Mouse (Mus musculus) liver, embryonic 11.5 days (tissue): ENCODE measurements around the gene Mapk7. TPM values are rescaled to one million over a fixed set of nuclear protein-coding genes. Genes with fewer than 3 reads are reported as not detected.

Experiments used
- ATAC-seq: fragments of 200-750 bp; cut with Nextera tagmentation; replicated peaks from 2 replicates; pipeline ENCODE4 v1.8.0; 2017; ENCODE audit warnings: moderate number of reproducible peaks, mild to moderate bottlenecking, moderate TSS enrichment, moderate library complexity; ENCODE audit not compliant: low FRiP score
- DNase-seq: peaks from one replicate; pipeline ENCODE4 v3.0.0-alpha.2; 2017; ENCODE audit warnings: low spot score
- H3K27ac ChIP-seq: fragments of 300-500 bp; sonication (generic); 2 replicates; pipeline ENCODE4 v1.5.1; 2014; ENCODE audit warnings: mild to moderate bottlenecking, low read depth, low read length, control low read depth
- H3K27me3 ChIP-seq: fragments of 300-500 bp; sonication (generic); replicated peaks from 2 replicates; pipeline ENCODE4 v1.6.1; 2014; ENCODE audit warnings: low read length, mixed read lengths; ENCODE audit not compliant: control insufficient read depth, insufficient read depth
- H3K36me3 ChIP-seq: fragments of 300-500 bp; sonication (generic); 2 replicates; pipeline ENCODE4 v1.6.1; 2014; ENCODE audit warnings: mild to moderate bottlenecking, low read length, moderate library complexity, mixed read lengths; ENCODE audit not compliant: control insufficient read depth, insufficient read depth
- H3K4me1 ChIP-seq: fragments of 300-500 bp; sonication (generic); replicated peaks from 2 replicates; pipeline ENCODE4 v1.6.1; 2014; ENCODE audit warnings: low read length, mixed read lengths; ENCODE audit not compliant: control insufficient read depth, insufficient read depth
- H3K4me2 ChIP-seq: fragments of 300-500 bp; sonication (generic); 2 replicates; pipeline ENCODE4 v1.6.1; 2014; ENCODE audit warnings: mild to moderate bottlenecking, control low read depth, moderate library complexity
- H3K4me3 ChIP-seq: fragments of 300-500 bp; sonication (generic); 2 replicates; pipeline ENCODE4 v1.5.1; 2014; ENCODE audit warnings: low read depth, low read length, control low read depth
- H3K9ac ChIP-seq: fragments of 300-500 bp; sonication (generic); 2 replicates; pipeline ENCODE4 v1.6.1; 2014; ENCODE audit warnings: low read depth, low read length, control low read depth
- H3K9me3 ChIP-seq: fragments of 300-500 bp; sonication (generic); 2 replicates; pipeline ENCODE4 v1.6.1; 2016; ENCODE audit warnings: low read length, inconsistent platforms, mixed read lengths; ENCODE audit not compliant: control insufficient read depth
- WGBS: fragments of 180-500 bp; shearing (Covaris S2); extraction: QIAGEN DNeasy Blood & Tissue Kit; methylation state at CpG from one replicate; pipeline ENCODE4 v1.1.7; 2014; 5-methylcytosine and 5-hydroxymethylcytosine counted together
- polyA plus RNA-seq: library from polyadenylated mRNA; unstranded; fragments of >200 nt; fragmentation: Nextera tagmentation; extraction: Ambion mirVana; gene quantifications from 2 replicates; pipeline ENCODE4 v1.2.1, GENCODE M21; 2014

Mapk7 gene
- polyA plus RNA-seq, 1 experiment from 2014 or later = 27.6 TPM

DNA sequence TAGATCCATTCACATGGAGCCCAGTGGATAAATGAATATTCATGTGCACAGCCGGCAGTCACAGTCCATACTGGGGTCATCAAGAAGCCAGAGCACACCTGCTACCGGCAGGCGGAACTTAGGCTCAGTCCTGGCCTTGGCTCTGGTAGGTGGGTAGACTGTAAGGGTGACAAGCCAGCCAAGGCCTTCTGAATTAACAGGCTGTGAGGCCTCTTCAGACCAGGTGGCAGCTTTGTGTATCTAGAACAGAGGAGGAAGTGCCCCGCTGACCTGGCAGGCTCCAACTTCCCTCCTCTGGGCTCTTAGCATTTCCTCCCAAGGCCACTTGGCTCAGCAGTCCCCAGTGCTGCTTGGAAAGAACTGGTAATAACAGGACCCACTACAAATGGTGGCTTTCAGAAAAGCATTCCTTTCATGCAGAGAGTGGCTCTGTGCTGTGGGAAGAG, 35.1 kb upstream of the Mapk7 start:
- Histone ChIP-seq H3K4me1 (no peaks in the 10 kb centered on the region), H3K27ac (no peak overlapping the region), H3K27me3 (no peaks in the 10 kb centered on the region), H3K36me3 (no peaks in the 10 kb centered on the region; the same call in 1 of the 2 replicates), H3K4me3 (no peak overlapping the region), H3K9me3 (no peaks in the 10 kb centered on the region), H3K9ac (no peak overlapping the region), H3K4me2 (no peak overlapping the region)
- ATAC-seq (no peak), DNase-seq (no peak)
- WGBS = 62% methylated on average over 4 of the region's 4 CpGs

- no peak for DNase-seq
- WGBS = 86% methylated on average over 1 of the region's 1 CpGs
- H3K27me3 ChIP-seq = no peaks in the 10 kb centered on the region
- peaks cover 3% of the 10 kb centered on the region; the same call in 1 of the 2 replicates for H3K36me3 ChIP-seq
- no peak overlapping the region for H3K9ac ChIP-seq
- H3K27ac ChIP-seq = no peak overlapping the region
- H3K4me3 ChIP-seq = no peak overlapping the region
- ATAC-seq = no peak
- no peak overlapping the region for H3K4me2 ChIP-seq
- H3K4me1 ChIP-seq = no peaks in the 10 kb centered on the region
- H3K9me3 ChIP-seq = no peaks in the 10 kb centered on the region
Observed at GRCm38 (mm10) chr11:61526872-61527271, 32.7 kb upstream of the Mapk7 start.

- Histone ChIP-seq H3K9me3 (no peaks in the 10 kb centered on the region), H3K27me3 (no peaks in the 10 kb centered on the region), H3K9ac (no peak overlapping the region), H3K4me2 (no peak overlapping the region), H3K36me3 (peaks cover 3% of the 10 kb centered on the region; the same call in 1 of the 2 replicates), H3K27ac (no peak overlapping the region), H3K4me3 (no peak overlapping the region), H3K4me1 (no peaks in the 10 kb centered on the region)
- ATAC-seq (no peak), DNase-seq (no peak)
- WGBS = 85% methylated on average over 3 of the region's 3 CpGs
Observed at GRCm38 (mm10) chr11:61519484-61520107, 25.4 kb upstream of the Mapk7 start.

DNA sequence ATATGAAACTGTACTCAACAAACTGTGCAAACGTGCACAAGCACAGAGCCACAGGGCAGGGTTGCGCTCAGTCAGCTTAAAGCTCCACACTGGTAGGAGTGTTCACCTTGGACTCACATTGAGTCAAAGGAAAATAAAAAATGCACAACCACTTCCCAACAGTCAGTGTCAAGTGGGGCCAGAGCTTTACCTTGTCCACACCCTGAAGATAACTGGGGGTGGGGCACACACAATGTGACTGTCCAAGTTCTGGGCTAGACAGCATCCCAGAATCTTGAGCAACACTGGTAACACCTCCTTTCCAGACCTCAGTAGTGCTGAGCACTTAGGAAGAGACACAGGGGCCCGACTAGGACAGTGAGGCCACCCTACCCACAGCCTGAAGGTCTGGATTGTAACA, 24.7 kb upstream of the Mapk7 start:
- Histone ChIP-seq H3K36me3 (peaks cover 3% of the 10 kb centered on the region; the same call in 1 of the 2 replicates), H3K27me3 (no peaks in the 10 kb centered on the region), H3K4me1 (no peaks in the 10 kb centered on the region), H3K4me3 (no peak overlapping the region), H3K9me3 (no peaks in the 10 kb centered on the region), H3K27ac (no peak overlapping the region), H3K9ac (no peak overlapping the region), H3K4me2 (no peak overlapping the region)
- no peak for ATAC-seq
- DNase-seq = no peak
- 83% methylated on average over 3 of the region's 3 CpGs for WGBS

DNA sequence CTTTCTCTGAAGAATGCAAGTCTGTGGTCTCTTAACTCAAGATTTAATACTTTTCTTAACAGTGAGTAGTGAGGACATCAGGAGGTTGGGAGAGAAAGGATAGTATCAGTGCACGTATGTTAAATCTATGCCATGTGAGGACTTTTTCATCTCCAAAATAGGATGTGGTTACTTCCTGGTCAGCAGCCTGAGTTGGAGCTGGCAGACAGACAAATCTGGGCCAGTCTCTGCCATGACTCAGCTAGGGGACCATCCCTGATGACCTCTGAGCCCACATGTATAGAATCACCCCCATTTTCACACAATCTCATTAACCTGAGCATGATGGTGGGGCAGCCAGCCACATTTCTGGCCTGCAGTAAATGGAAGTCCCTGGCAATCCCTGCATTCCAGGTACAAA, 23.8 kb upstream of the Mapk7 start:
- no peak overlapping the region for H3K9ac ChIP-seq
- H3K4me2 ChIP-seq = no peak overlapping the region
- H3K36me3 ChIP-seq = peaks cover 3% of the 10 kb centered on the region; the same call in 1 of the 2 replicates
- ATAC-seq = no peak
- no peaks in the 10 kb centered on the region for H3K27me3 ChIP-seq
- DNase-seq = no peak
- H3K4me1 ChIP-seq = no peaks in the 10 kb centered on the region
- no peaks in the 10 kb centered on the region for H3K9me3 ChIP-seq
- 70% methylated on average over 1 of the region's 1 CpGs for WGBS
- no peak overlapping the region for H3K4me3 ChIP-seq
- no peak overlapping the region for H3K27ac ChIP-seq

DNA sequence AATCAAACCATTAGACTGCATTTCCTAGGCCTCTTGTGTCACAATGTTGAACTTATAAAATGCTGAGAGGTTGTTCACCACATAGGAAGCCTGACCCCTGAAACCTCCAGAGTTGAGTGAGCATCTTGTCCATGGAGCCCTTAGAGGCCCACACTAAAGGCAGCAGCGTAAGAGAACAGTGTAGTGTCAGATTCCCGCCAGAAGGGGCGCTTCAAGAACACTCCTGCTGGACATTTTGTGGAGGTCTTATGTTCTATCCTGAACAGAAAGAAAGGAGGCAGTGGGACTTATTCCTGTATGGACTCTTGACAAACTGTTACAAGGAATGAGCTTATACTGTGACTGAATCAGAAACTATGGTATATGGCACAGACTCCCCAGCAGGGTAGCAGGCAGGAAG, 20.7 kb upstream of the Mapk7 start:
- H3K9me3 ChIP-seq = no peaks in the 10 kb centered on the region
- no peak overlapping the region for H3K27ac ChIP-seq
- H3K36me3 ChIP-seq = no peaks in the 10 kb centered on the region
- no peak overlapping the region for H3K4me3 ChIP-seq
- 24% methylated on average over 3 of the region's 3 CpGs for WGBS
- no peaks in the 10 kb centered on the region for H3K4me1 ChIP-seq
- H3K4me2 ChIP-seq = no peak overlapping the region
- H3K27me3 ChIP-seq = no peaks in the 10 kb centered on the region
- H3K9ac ChIP-seq = no peak overlapping the region
- ATAC-seq (no peak), DNase-seq (no peak)

DNA sequence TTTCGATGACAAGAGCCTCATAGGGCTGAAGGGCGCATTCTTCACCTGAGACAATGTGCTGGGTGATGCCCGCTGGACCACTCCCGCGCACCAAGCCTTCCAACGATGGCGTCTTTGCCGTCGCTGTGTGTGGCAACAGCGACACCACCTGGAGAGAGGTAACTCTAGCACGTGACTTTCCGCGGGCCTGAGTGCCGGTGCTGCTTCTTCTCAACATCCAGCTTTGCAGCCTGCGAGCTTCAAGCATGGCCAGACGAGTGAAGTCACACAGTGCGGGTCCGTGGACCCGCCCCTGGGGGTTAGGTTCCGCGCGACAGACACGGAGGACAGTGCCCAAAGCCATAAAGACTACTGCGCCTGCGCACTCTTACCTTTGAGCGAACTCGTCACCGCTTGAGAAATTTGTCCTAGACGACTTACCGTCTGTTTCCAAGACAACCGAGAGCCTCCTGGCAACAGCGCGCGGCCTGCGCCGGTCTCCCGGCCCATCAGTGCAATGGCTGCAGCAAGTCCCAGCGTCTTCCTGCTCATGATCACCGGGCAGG, 10.6 kb upstream of the Mapk7 start, which contains the start of gene B9d1:
Gene B9d1 (plus strand): TSS at position 432 of the 545 bp plus-strand sequence.
- H3K4me3 ChIP-seq = peak within 1 kb of the TSS; percentile 65
- peak; percentile 89 for DNase-seq
- no peaks in the 10 kb centered on the region for H3K9me3 ChIP-seq
- peaks cover 2% of the 10 kb centered on the region for H3K4me1 ChIP-seq
- no peaks in the 10 kb centered on the region for H3K27me3 ChIP-seq
- 1% methylated on average over 39 of the region's 39 CpGs for WGBS
- peak within 1 kb of the TSS; percentile 86 for H3K4me2 ChIP-seq
- no peak within 1 kb of the TSS for H3K27ac ChIP-seq
- H3K9ac ChIP-seq = peak within 1 kb of the TSS; percentile 79
- H3K36me3 ChIP-seq = no peaks in the 10 kb centered on the region
- peak; percentile 85 for ATAC-seq

DNA sequence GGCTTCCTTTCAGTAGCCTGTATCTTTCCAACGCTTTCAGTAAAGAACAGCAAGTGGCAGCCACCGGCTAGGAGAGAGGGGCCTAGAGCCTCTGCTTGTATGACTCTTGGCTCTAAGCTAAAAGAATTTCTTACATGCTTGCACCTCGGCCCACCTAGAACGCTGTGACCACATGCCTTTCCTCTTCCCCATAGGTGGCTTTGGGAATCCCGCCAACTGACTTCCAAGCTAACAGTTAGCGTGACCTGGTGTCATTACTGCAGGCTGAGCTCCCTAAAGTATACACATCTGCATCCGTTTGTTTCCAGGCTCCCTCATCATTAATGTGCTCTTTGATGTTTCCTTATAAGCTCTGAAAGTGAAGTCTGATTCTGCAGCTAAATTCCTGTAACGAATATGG, 9.7 kb upstream of the Mapk7 start:
- Histone ChIP-seq H3K4me2 (no peak overlapping the region), H3K9me3 (no peaks in the 10 kb centered on the region), H3K4me3 (no peak overlapping the region), H3K4me1 (peaks cover 2% of the 10 kb centered on the region), H3K27me3 (no peaks in the 10 kb centered on the region), H3K27ac (no peak overlapping the region), H3K36me3 (no peaks in the 10 kb centered on the region), H3K9ac (no peak overlapping the region)
- 76% methylated on average over 8 of the region's 8 CpGs for WGBS
- ATAC-seq = no peak
- DNase-seq = no peak
